Mouse (Mus musculus) heart, postnatal 0 days (tissue): ENCODE measurements around the gene Dnal4.

Experiments used
- CTCF ChIP-seq: IDR thresholded peaks from 2 replicates; pipeline ENCODE4 v1.5.1; 2016; ENCODE audit warnings: antibody characterized with exemption, control low read depth, low read depth
- EP300 ChIP-seq: IDR thresholded peaks from 2 replicates; pipeline ENCODE4 v1.6.1; 2016; ENCODE audit warnings: antibody characterized with exemption, low read depth

DNA sequence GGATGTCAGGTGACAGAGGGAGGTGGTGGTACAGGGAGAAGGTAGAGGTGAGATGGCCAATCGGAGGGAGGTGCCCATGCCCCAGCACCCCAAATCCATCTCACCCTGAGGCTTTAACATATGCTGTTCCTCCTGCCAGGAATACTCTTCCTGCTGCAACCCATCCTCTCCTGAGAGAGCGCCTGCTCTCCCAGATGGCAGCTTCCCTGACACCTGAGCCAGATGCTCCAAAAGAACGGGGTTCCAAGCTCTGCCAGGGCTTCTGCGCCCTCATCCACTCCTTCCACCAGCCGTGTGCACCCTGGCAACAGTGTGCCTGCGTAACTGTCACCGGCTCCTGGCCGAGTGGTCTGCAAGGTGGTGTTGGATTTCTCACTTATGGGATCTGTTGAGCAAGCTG lies 20.0 kb upstream of the Dnal4 start:
- no peak for TF ChIP-seq EP300
- TF ChIP-seq CTCF, result no peak
